18 mouse cellular contexts compared by ENCODE assay signal in genomic region chr8:125252946-125253345, GRCm38 (mm10).
DNase-seq lines count a peak whose midpoint lies in the region; ATAC-seq lines count a peak whose summit lies in the region.
"Had no signal": no experiment of that assay in that cellular context is flagged by ENCODE, and none has a peak within 500 bp of the region (broad histone marks: within the 10 kb centered on the region; RNA-seq: fewer than 3 reads in every experiment).

No protein-coding gene starts in this region.

- no peaks in the 10 kb centered on the region for H3K36me3 ChIP-seq in embryonic facial prominence, embryonic 13.5 days
- no peaks in the 10 kb centered on the region for H3K36me3 ChIP-seq in embryonic facial prominence, embryonic 10.5 days (replicated peaks)
- no peaks in the 10 kb centered on the region for H3K36me3 ChIP-seq in hindbrain, embryonic 14.5 days (replicated peaks; ENCODE audit: control insufficient read depth, insufficient read depth)
- H3K36me3 ChIP-seq in hindbrain, embryonic 11.5 days (ENCODE audit: control insufficient read depth, insufficient read depth, low read length): no peaks in the 10 kb centered on the region
- no peaks in the 10 kb centered on the region for H3K36me3 ChIP-seq in midbrain, embryonic 10.5 days
- no peaks in the 10 kb centered on the region for H3K36me3 ChIP-seq in midbrain, embryonic 11.5 days (ENCODE audit: control insufficient read depth, insufficient read depth, low read length)
- no peaks in the 10 kb centered on the region for H3K36me3 ChIP-seq in midbrain, embryonic 15.5 days (replicated peaks)
- H3K36me3 ChIP-seq: heart, embryonic 15.5 days; intestine, embryonic 15.5 days; stomach, embryonic 15.5 days had no signal

- WGBS in embryonic facial prominence, embryonic 13.5 days: 97% methylated on average over 4 of the region's 4 CpGs
- 97% methylated on average over 4 of the region's 4 CpGs for WGBS in embryonic facial prominence, embryonic 10.5 days
- WGBS in hindbrain, embryonic 14.5 days: 97% methylated on average over 4 of the region's 4 CpGs
- whole genome bisulfite sequencing in hindbrain, embryonic 11.5 days: 95% methylated on average over 4 of the region's 4 CpGs
- 92% methylated on average over 4 of the region's 4 CpGs for WGBS in midbrain, embryonic 10.5 days
- WGBS in midbrain, embryonic 11.5 days: 93% methylated on average over 4 of the region's 4 CpGs
- WGBS in midbrain, embryonic 15.5 days: 93% methylated on average over 4 of the region's 4 CpGs

- no peak overlapping the region for H3K4me2 ChIP-seq in embryonic facial prominence, embryonic 13.5 days
- no peak overlapping the region for H3K4me2 ChIP-seq in hindbrain, embryonic 14.5 days (replicated peaks)
- H3K4me2 ChIP-seq in hindbrain, embryonic 11.5 days (replicated peaks; ENCODE audit: low read depth, low read length): no peak overlapping the region
- H3K4me2 ChIP-seq in midbrain, embryonic 11.5 days: no peak overlapping the region
- H3K4me2 ChIP-seq in midbrain, embryonic 15.5 days: no peak overlapping the region
- H3K4me2 ChIP-seq: heart, embryonic 15.5 days had no signal

- no peaks in the 10 kb centered on the region for H3K27me3 ChIP-seq in embryonic facial prominence, embryonic 13.5 days
- no peaks in the 10 kb centered on the region for H3K27me3 ChIP-seq in embryonic facial prominence, embryonic 10.5 days (replicated peaks; ENCODE audit: low read depth, poor library complexity, severe bottlenecking)
- no peaks in the 10 kb centered on the region for H3K27me3 ChIP-seq in hindbrain, embryonic 14.5 days (ENCODE audit: control insufficient read depth, insufficient read depth, low read length)
- H3K27me3 ChIP-seq in hindbrain, embryonic 11.5 days (ENCODE audit: control insufficient read depth, insufficient read depth, low read length): no peaks in the 10 kb centered on the region
- no peaks in the 10 kb centered on the region; the same call in 1 of the 2 replicates for H3K27me3 ChIP-seq in midbrain, embryonic 10.5 days (ENCODE audit: low read depth, poor library complexity, severe bottlenecking)
- H3K27me3 ChIP-seq in midbrain, embryonic 11.5 days (ENCODE audit: control insufficient read depth, insufficient read depth, low read length): 0 out of 2 replicates have a peak, but pooled peaks cover 2% of the 10 kb centered on the region
- no peaks in the 10 kb centered on the region for H3K27me3 ChIP-seq in midbrain, embryonic 15.5 days (replicated peaks)
- H3K27me3 ChIP-seq: heart, embryonic 15.5 days; intestine, embryonic 15.5 days; stomach, embryonic 15.5 days had no signal

- no peak overlapping the region for H3K9ac ChIP-seq in embryonic facial prominence, embryonic 13.5 days
- H3K9ac ChIP-seq in hindbrain, embryonic 14.5 days: no peak overlapping the region
- H3K9ac ChIP-seq in hindbrain, embryonic 11.5 days (ENCODE audit: low read depth, low read length): no peak overlapping the region
- no peak overlapping the region for H3K9ac ChIP-seq in midbrain, embryonic 11.5 days (ENCODE audit: low read length)
- H3K9ac ChIP-seq in midbrain, embryonic 15.5 days: no peak overlapping the region
- H3K9ac ChIP-seq: heart, embryonic 15.5 days; intestine, embryonic 15.5 days; stomach, embryonic 15.5 days had no signal

- H3K4me3 ChIP-seq in embryonic facial prominence, embryonic 13.5 days: no peak overlapping the region
- no peak overlapping the region for H3K4me3 ChIP-seq in embryonic facial prominence, embryonic 10.5 days
- H3K4me3 ChIP-seq in hindbrain, embryonic 14.5 days (replicated peaks; ENCODE audit: low read length): no peak overlapping the region
- no peak overlapping the region for H3K4me3 ChIP-seq in hindbrain, embryonic 11.5 days (ENCODE audit: low read depth, low read length)
- no peak overlapping the region for H3K4me3 ChIP-seq in midbrain, embryonic 10.5 days
- H3K4me3 ChIP-seq in midbrain, embryonic 11.5 days (ENCODE audit: low read depth, low read length): no peak overlapping the region
- H3K4me3 ChIP-seq in midbrain, embryonic 15.5 days: no peak overlapping the region
- H3K4me3 ChIP-seq: heart, embryonic 15.5 days; intestine, embryonic 15.5 days; stomach, embryonic 15.5 days had no signal

- peaks cover 38% of the 10 kb centered on the region for H3K4me1 ChIP-seq in embryonic facial prominence, embryonic 13.5 days
- peaks cover 30% of the 10 kb centered on the region for H3K4me1 ChIP-seq in embryonic facial prominence, embryonic 10.5 days
- H3K4me1 ChIP-seq in hindbrain, embryonic 14.5 days (replicated peaks; ENCODE audit: control insufficient read depth, insufficient read depth, low read length): peaks cover 20% of the 10 kb centered on the region
- H3K4me1 ChIP-seq in hindbrain, embryonic 11.5 days (replicated peaks; ENCODE audit: control insufficient read depth, insufficient read depth, low read length): peaks cover 10% of the 10 kb centered on the region
- peaks cover 39% of the 10 kb centered on the region for H3K4me1 ChIP-seq in midbrain, embryonic 10.5 days
- H3K4me1 ChIP-seq in midbrain, embryonic 11.5 days (ENCODE audit: control insufficient read depth, insufficient read depth, low read length): peaks cover 20% of the 10 kb centered on the region
- peaks cover 31% of the 10 kb centered on the region for H3K4me1 ChIP-seq in midbrain, embryonic 15.5 days
- H3K4me1 ChIP-seq: stomach, embryonic 15.5 days had no signal

- DNase-seq in embryonic facial prominence, embryonic 10.5 days (ENCODE audit: low spot score): no peak
- DNase-seq in hindbrain, embryonic 14.5 days (ENCODE audit: low spot score): no peak
- no peak for DNase-seq in hindbrain, embryonic 11.5 days (ENCODE audit: low spot score)
- DNase-seq in midbrain, embryonic 10.5 days (ENCODE audit: low spot score): no peak
- DNase-seq in midbrain, embryonic 11.5 days (ENCODE audit: low spot score, missing footprints): no peak
- DNase-seq in MN1 (ENCODE audit: low spot score): no peak
- DNase-seq: adrenal gland, postnatal 36 days; cerebellum, postnatal 14 days; heart, postnatal 4 days; kidney, adult 9 months; kidney, postnatal 14 days; layer of hippocampus, postnatal 36 days; right cerebral cortex, adult 18-20 months had no signal

- no peak; the same call in 1 of the 2 replicates for ATAC-seq in embryonic facial prominence, embryonic 13.5 days (ENCODE audit: insufficient number of reproducible peaks, insufficient read depth, low FRiP score, low TSS enrichment, low read depth)
- no peak for ATAC-seq in hindbrain, embryonic 14.5 days (ENCODE audit: low FRiP score)
- ATAC-seq in hindbrain, embryonic 11.5 days (ENCODE audit: low FRiP score): no peak
- no peak for ATAC-seq in midbrain, embryonic 11.5 days (ENCODE audit: low FRiP score)
- no peak for ATAC-seq in midbrain, embryonic 15.5 days (replicated peaks)

- no peaks in the 10 kb centered on the region for H3K9me3 ChIP-seq in embryonic facial prominence, embryonic 13.5 days
- H3K9me3 ChIP-seq in embryonic facial prominence, embryonic 10.5 days: no peaks in the 10 kb centered on the region
- no peaks in the 10 kb centered on the region for H3K9me3 ChIP-seq in hindbrain, embryonic 14.5 days (ENCODE audit: control insufficient read depth, low read length)
- no peaks in the 10 kb centered on the region for H3K9me3 ChIP-seq in hindbrain, embryonic 11.5 days (ENCODE audit: control insufficient read depth, low read length)
- no peaks in the 10 kb centered on the region for H3K9me3 ChIP-seq in midbrain, embryonic 10.5 days (replicated peaks)
- H3K9me3 ChIP-seq in midbrain, embryonic 11.5 days (ENCODE audit: control insufficient read depth, low read length): no peaks in the 10 kb centered on the region
- no peaks in the 10 kb centered on the region for H3K9me3 ChIP-seq in midbrain, embryonic 15.5 days
- H3K9me3 ChIP-seq: heart, embryonic 15.5 days; intestine, embryonic 15.5 days; stomach, embryonic 15.5 days had no signal

- peak overlapping the region; percentile 94; the same call in 1 of the 2 replicates for H3K27ac ChIP-seq in embryonic facial prominence, embryonic 13.5 days
- no peak overlapping the region for H3K27ac ChIP-seq in embryonic facial prominence, embryonic 10.5 days (replicated peaks)
- H3K27ac ChIP-seq in hindbrain, embryonic 14.5 days: peak overlapping the region; percentile 95; the same call in 1 of the 2 replicates
- no peak overlapping the region for H3K27ac ChIP-seq in hindbrain, embryonic 11.5 days (ENCODE audit: low read depth, low read length)
- peak overlapping the region; percentile 97; the same call in 1 of the 2 replicates for H3K27ac ChIP-seq in midbrain, embryonic 10.5 days (replicated peaks)
- H3K27ac ChIP-seq in midbrain, embryonic 11.5 days (ENCODE audit: low read depth, low read length): no peak overlapping the region
- H3K27ac ChIP-seq in midbrain, embryonic 15.5 days: peak overlapping the region; percentile 98
- H3K27ac ChIP-seq: stomach, embryonic 15.5 days had no signal

Comparison
In these comparisons a context has a peak if more than half of its experiments do, and no peak if none do; other contexts are left out.
1. H3K27ac ChIP-seq: peak in embryonic facial prominence, embryonic 13.5 days (single experiment), hindbrain, embryonic 14.5 days (single experiment), midbrain, embryonic 10.5 days (single experiment) and midbrain, embryonic 15.5 days (single experiment); none in embryonic facial prominence, embryonic 10.5 days (single experiment), hindbrain, embryonic 11.5 days (single experiment) and midbrain, embryonic 11.5 days (single experiment).